Mouse (Mus musculus): ENCODE data around the gene Shprh. TPM values are rescaled to one million over a fixed set of nuclear protein-coding genes. Genes with fewer than 3 reads are reported as not detected.
A peak's percentile ranks its signal among the peaks of the same experiment; 100 is the strongest.
"Not testable (repeated sequence)": the region's sequence is repeated elsewhere in the genome, so short reads cannot be mapped to it uniquely, and the experiment has no call there.

Gene Shprh
- polyA plus RNA-seq, 1 experiment from 2014 or later, result 15.0 TPM

GRCm38 (mm10) chr10:11197341-11197740 lies 48.1 kb downstream of the Shprh start:
- Histone ChIP-seq H3K4me3 (no peak overlapping the region), H3K36me3 (peaks cover 72% of the 10 kb centered on the region), H3K9me3 (no peaks in the 10 kb centered on the region), H3K27me3 (ENCODE audit: insufficient read depth, poor library complexity, severe bottlenecking) (no peaks in the 10 kb centered on the region), H3K4me1 (no peaks in the 10 kb centered on the region), H3K27ac (no peak overlapping the region)
- WGBS, result 91% methylated on average over 1 of the region's 1 CpGs
- no peak for DNase-seq (ENCODE audit: low spot score)

GRCm38 (mm10) chr10:11198346-11198745 lies 49.1 kb downstream of the Shprh start:
- H3K27ac ChIP-seq, result no peak overlapping the region
- 90% methylated on average over 2 of the region's 2 CpGs for WGBS
- H3K27me3 ChIP-seq (ENCODE audit: insufficient read depth, poor library complexity, severe bottlenecking), result no peaks in the 10 kb centered on the region
- DNase-seq (ENCODE audit: low spot score), result no peak
- H3K9me3 ChIP-seq, result no peaks in the 10 kb centered on the region
- H3K4me1 ChIP-seq, result no peaks in the 10 kb centered on the region
- H3K4me3 ChIP-seq, result no peak overlapping the region
- peaks cover 72% of the 10 kb centered on the region for H3K36me3 ChIP-seq

GRCm38 (mm10) chr10:11199980-11200379 lies 50.8 kb downstream of the Shprh start:
- 65% methylated on average over 4 of the region's 4 CpGs for whole genome bisulfite sequencing
- Histone ChIP-seq H3K36me3 (peaks cover 59% of the 10 kb centered on the region), H3K9me3 (no peaks in the 10 kb centered on the region), H3K27me3 (ENCODE audit: insufficient read depth, poor library complexity, severe bottlenecking) (no peaks in the 10 kb centered on the region), H3K4me1 (no peaks in the 10 kb centered on the region), H3K4me3 (no peak overlapping the region), H3K27ac (no peak overlapping the region)
- DNase-seq (ENCODE audit: low spot score), result no peak

- H3K27ac ChIP-seq; H3K4me3 ChIP-seq; H3K27me3 ChIP-seq (ENCODE audit: insufficient read depth, poor library complexity, severe bottlenecking); DNase-seq (ENCODE audit: low spot score); H3K9me3 ChIP-seq; H3K4me1 ChIP-seq: not testable (repeated sequence)
- H3K36me3 ChIP-seq, result peaks cover 47% of the 10 kb centered on the region
- WGBS, result 88% methylated on average over 2 of the region's 2 CpGs
Observed at GRCm38 (mm10) chr10:11205883-11206282, 56.7 kb downstream of the Shprh start.

GRCm38 (mm10) chr10:11208670-11209069 lies 59.4 kb downstream of the Shprh start:
- Histone ChIP-seq H3K9me3 (no peaks in the 10 kb centered on the region), H3K27me3 (ENCODE audit: insufficient read depth, poor library complexity, severe bottlenecking) (no peaks in the 10 kb centered on the region), H3K36me3 (peaks cover 38% of the 10 kb centered on the region), H3K4me1 (no peaks in the 10 kb centered on the region), H3K27ac (no peak overlapping the region), H3K4me3 (no peak overlapping the region)
- WGBS, result 57% methylated on average over 1 of the region's 1 CpGs
- DNase-seq (ENCODE audit: low spot score), result no peak

- 75% methylated on average over 4 of the region's 4 CpGs for WGBS
- H3K27ac ChIP-seq, result no peak overlapping the region
Observed at GRCm38 (mm10) chr10:11212003-11212402, 62.8 kb downstream of the Shprh start.

GRCm38 (mm10) chr10:11226442-11226841 lies 77.2 kb downstream of the Shprh start:
- Histone ChIP-seq H3K4me3 (no peak overlapping the region), H3K4me1 (peaks cover 4% of the 10 kb centered on the region; the same call in 1 of the 2 replicates), H3K9me3 (no peaks in the 10 kb centered on the region), H3K27me3 (ENCODE audit: insufficient read depth, poor library complexity, severe bottlenecking) (no peaks in the 10 kb centered on the region), H3K36me3 (no peaks in the 10 kb centered on the region), H3K27ac (no peak overlapping the region)
- no peak for DNase-seq (ENCODE audit: low spot score)
- 93% methylated on average over 3 of the region's 3 CpGs for WGBS

More at GRCm38 (mm10) chr10:11212003-11212402, 62.8 kb downstream of the Shprh start:
- Histone ChIP-seq H3K27me3 (ENCODE audit: insufficient read depth, poor library complexity, severe bottlenecking) (no peaks in the 10 kb centered on the region), H3K4me3 (no peak overlapping the region), H3K9me3 (no peaks in the 10 kb centered on the region), H3K4me1 (no peaks in the 10 kb centered on the region), H3K36me3 (peaks cover 41% of the 10 kb centered on the region)
- DNase-seq (ENCODE audit: low spot score), result no peak

GRCm38 (mm10) chr10:11229545-11230178 lies 80.4 kb downstream of the Shprh start:
- no peak for DNase-seq (ENCODE audit: low spot score)
- Histone ChIP-seq H3K9me3 (no peaks in the 10 kb centered on the region), H3K27ac (peak overlapping the region; percentile 16; the same call in 1 of the 2 replicates), H3K36me3 (no peaks in the 10 kb centered on the region), H3K27me3 (ENCODE audit: insufficient read depth, poor library complexity, severe bottlenecking) (no peaks in the 10 kb centered on the region), H3K4me1 (peaks cover 9% of the 10 kb centered on the region; the same call in 1 of the 2 replicates), H3K4me3 (no peak overlapping the region)
- WGBS, result 31% methylated on average over 6 of the region's 6 CpGs

GRCm38 (mm10) chr10:11233208-11233607 lies 84.0 kb downstream of the Shprh start:
- no peak overlapping the region for H3K27ac ChIP-seq
- DNase-seq (ENCODE audit: low spot score), result no peak

GRCm38 (mm10) chr10:11242988-11243387 lies 93.8 kb downstream of the Shprh start:
- not testable (repeated sequence) for H3K4me3 ChIP-seq; H3K9me3 ChIP-seq; H3K27me3 ChIP-seq (ENCODE audit: insufficient read depth, poor library complexity, severe bottlenecking); H3K36me3 ChIP-seq
- 41% methylated on average over 3 of the region's 3 CpGs for WGBS
- Histone ChIP-seq H3K27ac (peak overlapping the region; percentile 78), H3K4me1 (peaks cover 11% of the 10 kb centered on the region)
- DNase-seq (ENCODE audit: low spot score), result peak; percentile 74

More at GRCm38 (mm10) chr10:11233208-11233607, 84.0 kb downstream of the Shprh start:
- Histone ChIP-seq H3K27me3 (ENCODE audit: insufficient read depth, poor library complexity, severe bottlenecking) (no peaks in the 10 kb centered on the region), H3K4me3 (no peak overlapping the region), H3K4me1 (peaks cover 9% of the 10 kb centered on the region; the same call in 1 of the 2 replicates), H3K36me3 (no peaks in the 10 kb centered on the region), H3K9me3 (no peaks in the 10 kb centered on the region)
- WGBS, result 38% methylated on average over 3 of the region's 3 CpGs

- Histone ChIP-seq H3K36me3 (no peaks in the 10 kb centered on the region), H3K27ac (no peak overlapping the region), H3K27me3 (ENCODE audit: insufficient read depth, poor library complexity, severe bottlenecking) (no peaks in the 10 kb centered on the region), H3K9me3 (no peaks in the 10 kb centered on the region), H3K4me3 (no peak overlapping the region), H3K4me1 (peaks cover 6% of the 10 kb centered on the region)
- no peak for DNase-seq (ENCODE audit: low spot score)
- 85% methylated on average over 3 of the region's 3 CpGs for WGBS
Observed at GRCm38 (mm10) chr10:11248210-11248609, 99.0 kb downstream of the Shprh start.

- no peaks in the 10 kb centered on the region for H3K27me3 ChIP-seq (ENCODE audit: insufficient read depth, poor library complexity, severe bottlenecking)
- H3K4me3 ChIP-seq, result no peak overlapping the region
- no peak overlapping the region for H3K27ac ChIP-seq
- DNase-seq (ENCODE audit: low spot score), result no peak
- 75% methylated on average over 2 of the region's 2 CpGs for WGBS
- no peaks in the 10 kb centered on the region for H3K4me1 ChIP-seq
- H3K36me3 ChIP-seq, result no peaks in the 10 kb centered on the region
- H3K9me3 ChIP-seq, result no peaks in the 10 kb centered on the region
Observed at GRCm38 (mm10) chr10:11250247-11250997, 101.2 kb downstream of the Shprh start.

- not testable (repeated sequence) for H3K36me3 ChIP-seq; H3K9me3 ChIP-seq; H3K27me3 ChIP-seq (ENCODE audit: insufficient read depth, poor library complexity, severe bottlenecking); DNase-seq (ENCODE audit: low spot score); H3K27ac ChIP-seq; H3K4me1 ChIP-seq; H3K4me3 ChIP-seq
- 76% methylated on average over 4 of the region's 4 CpGs for WGBS
Observed at GRCm38 (mm10) chr10:11253581-11253980, 104.4 kb downstream of the Shprh start.

All from heart, embryonic 10.5 days (tissue).